Mouse (Mus musculus) liver, adult (tissue): Measurements from ENCODE around the gene Eps8.

Source experiments
- GATA4 ChIP-seq: IDR thresholded peaks from 2 replicates; pipeline ENCODE4 v1.6.1; 2014; ENCODE audit warnings: mild to moderate bottlenecking, low read length; ENCODE audit not compliant: insufficient replicate concordance

The Eps8 gene

GRCm38 (mm10) chr6:137497208-137497835 is 157.4 kb downstream of the Eps8 start:
- TF ChIP-seq GATA4: no peak

DNA sequence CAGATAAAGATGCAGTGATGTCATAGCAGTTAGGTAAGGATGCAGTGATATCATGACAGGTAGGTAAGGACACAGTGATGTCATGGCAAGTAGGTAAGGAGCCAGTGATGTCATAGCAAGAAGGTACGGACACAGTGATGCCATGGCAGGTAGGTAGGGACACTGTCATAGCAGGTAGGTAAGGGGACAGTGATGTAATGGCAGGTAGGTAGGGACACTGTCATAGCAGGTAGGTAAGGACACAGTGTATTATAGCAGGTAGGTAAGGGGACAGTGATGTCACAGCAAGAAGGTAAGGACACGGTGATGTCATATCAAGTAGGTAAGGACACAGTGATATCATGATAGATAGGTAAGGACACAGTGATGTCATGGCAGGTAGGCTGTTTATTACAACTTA is 158.1 kb downstream of the Eps8 start:
- TF ChIP-seq GATA4: no peak

GRCm38 (mm10) chr6:137495233-137495632 is 159.4 kb downstream of the Eps8 start:
- TF ChIP-seq GATA4: no peak

DNA sequence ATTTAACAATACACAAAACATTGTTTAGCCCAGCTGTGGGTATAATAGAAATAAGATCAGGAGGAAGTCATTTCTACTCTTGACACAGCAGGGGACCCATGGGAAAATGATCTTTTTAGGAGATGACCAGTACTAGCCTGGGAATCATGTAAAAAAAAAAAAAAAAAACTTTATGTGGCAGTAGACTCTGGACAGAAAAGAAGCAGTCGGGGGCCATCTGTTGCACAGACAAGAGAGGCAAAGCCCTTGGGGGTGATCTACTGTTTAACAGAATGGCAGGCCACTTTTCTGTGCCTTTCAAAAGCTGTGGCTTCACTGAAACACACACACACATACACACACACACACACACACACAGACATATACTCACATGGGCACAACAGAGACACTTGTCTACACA is 159.9 kb downstream of the Eps8 start:
- TF ChIP-seq GATA4: no peak

- no peak for TF ChIP-seq GATA4
Measured at GRCm38 (mm10) chr6:137494136-137494475, 160.6 kb downstream of the Eps8 start.

DNA sequence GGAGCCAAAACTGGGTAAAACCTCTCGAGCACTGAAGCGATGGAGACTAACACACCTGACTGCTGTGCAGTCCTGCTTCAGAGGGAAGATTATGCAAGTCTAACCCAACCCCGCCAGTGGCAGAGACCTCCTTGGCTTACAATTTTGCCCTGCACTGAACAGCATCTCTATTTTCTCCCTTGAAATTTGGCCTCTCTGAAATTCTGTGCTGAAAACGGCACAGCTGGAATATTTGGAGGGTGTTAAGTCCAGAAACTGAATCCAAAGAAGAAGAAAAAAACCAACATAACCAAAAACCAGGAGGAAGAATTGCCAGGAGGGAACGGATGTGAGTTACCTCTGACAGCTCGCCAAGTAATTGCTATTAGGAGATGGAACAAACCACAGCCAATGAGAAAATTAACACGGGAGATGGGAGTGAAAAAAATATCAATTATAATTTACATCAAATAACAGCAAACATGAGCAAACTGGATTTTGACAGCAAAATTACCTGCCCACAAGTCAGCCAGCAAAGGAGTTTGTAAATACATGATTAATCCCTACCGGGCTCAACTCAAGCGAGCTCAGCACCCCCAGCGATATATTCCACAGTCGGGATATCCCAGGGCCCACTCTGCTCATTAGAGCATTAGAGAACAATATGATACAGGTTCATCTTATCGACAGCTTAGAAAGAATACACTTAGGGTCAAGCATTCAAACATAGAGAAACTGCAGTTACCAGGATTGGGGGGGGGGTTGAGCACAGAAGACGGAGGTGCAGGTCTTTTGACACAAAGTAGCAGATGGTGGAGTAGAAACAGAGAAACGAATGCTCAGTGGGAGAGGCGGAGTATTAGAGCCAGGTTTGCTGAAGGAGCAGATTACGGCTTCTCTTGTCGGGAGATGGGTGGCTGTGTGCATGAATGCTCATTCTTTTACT is 161.2 kb downstream of the Eps8 start:
- TF ChIP-seq GATA4: no peak

GRCm38 (mm10) chr6:137492582-137492981 is 162.1 kb downstream of the Eps8 start:
- no peak for TF ChIP-seq GATA4

DNA sequence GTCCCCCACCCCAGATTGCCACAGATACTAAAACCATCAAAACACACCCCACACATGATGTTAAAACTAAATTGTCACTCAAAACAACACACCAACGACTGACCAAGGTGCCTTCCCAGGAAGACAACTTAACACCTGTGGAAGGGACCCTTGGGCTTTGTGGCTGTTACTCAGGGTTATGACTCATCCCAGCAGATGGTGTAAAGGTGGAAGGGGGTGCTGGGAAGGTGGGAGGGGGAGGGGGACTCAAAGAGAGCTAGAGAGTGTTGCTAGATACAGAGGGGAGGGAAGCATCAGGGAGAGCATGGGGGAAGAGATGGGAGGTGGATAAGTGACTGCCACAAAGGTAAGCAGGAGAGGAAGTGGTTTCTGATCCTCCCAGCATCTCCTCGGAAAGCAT is 163.0 kb downstream of the Eps8 start:
- TF ChIP-seq GATA4: no peak

DNA sequence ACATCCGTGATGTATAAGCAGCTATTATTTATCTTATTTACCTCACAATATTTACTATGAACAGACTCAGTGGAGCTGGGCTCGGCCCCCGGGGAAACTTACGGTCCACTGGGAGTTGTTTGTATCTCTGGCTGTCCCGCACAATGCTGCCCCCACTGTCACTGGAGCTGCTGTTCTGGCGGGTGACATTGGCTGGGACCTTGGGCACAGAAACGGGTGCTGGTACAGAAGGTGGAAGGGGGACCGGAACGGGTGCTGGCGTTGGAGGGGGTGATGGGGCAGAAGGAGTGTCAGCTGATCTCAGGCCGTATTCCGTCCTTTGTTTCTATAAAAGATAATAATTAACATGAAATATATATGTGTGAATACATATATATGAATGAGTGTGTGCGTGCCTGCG is 164.6 kb downstream of the Eps8 start:
- no peak for TF ChIP-seq GATA4

- TF ChIP-seq GATA4: no peak
Measured at GRCm38 (mm10) chr6:137487443-137487842, 167.2 kb downstream of the Eps8 start.

DNA sequence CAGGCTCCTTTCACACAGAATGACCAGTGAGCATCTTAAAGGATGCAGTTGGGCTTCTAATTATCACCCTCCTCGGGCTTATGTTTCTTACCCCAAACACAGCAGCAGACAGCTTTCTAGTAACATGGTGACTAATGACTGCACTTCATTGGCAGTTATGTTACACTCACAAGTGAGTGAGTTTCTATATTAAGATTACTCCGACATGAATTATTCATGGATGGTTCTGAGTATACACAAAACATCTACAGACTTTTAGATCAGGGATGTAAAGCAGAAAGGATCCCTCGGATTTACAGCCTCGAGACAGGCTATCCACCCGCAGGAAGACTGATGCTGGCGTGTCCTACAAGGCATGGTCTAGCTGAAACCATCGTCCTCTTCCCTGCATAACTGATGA is 171.8 kb downstream of the Eps8 start:
- no peak for TF ChIP-seq GATA4

- no peak for TF ChIP-seq GATA4
Measured at GRCm38 (mm10) chr6:137473433-137473832, 181.2 kb downstream of the Eps8 start.

- TF ChIP-seq GATA4: no peak
Measured at GRCm38 (mm10) chr6:137472129-137472528, 182.5 kb downstream of the Eps8 start.

DNA sequence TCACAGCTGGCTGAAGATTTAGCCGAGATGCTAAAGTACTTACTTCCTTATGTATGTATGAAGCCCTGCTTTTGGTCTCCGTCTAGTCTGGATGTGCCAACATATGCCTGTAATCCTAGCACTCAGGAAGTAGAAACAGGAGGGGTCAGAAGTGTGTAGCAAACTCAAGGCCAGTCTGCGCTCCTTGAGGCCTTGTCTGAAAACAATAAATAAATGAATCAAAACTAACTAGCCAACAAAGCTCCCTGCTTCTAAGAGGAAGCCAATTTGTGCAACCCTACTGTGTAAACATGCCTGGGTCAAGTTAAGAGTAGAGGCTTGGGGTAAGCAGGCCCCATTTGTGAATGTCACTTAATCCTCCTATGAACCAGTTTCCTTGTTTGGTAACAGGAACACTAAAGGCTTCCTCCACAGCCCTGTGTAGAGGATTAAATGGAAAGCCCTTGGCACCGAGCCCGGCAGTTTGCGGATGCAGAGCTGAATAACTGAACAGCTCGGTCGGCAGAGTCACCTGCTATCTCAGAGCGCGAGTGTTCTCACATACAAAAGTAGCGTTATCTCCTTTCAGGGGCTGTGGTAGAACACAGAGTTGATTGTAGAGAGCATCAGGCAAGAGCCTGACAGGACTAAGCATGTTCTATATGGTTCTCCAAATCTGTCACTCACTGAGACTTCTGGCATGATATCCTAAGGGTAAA is 183.6 kb downstream of the Eps8 start:
- no peak for TF ChIP-seq GATA4

DNA sequence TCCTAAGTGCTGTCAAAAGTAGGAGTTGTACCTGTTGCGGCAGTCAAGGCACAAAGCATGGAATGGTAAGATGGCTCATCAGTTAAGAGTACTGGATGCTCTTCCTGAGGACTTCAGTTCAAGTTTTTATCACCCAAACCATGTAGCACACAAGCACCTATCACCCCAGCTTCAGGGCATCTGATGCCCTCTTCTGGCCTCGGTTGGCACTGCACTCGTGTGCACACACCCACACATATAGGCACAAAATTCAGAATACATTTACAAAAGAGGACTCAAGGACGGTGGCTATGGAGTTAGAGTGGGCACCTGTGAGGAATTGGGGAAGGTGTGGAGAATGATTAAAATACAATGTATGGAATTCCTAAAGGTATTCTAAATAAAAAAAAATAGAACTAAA is 185.1 kb downstream of the Eps8 start:
- no peak for TF ChIP-seq GATA4

- TF ChIP-seq GATA4: no peak
Measured at GRCm38 (mm10) chr6:137467696-137468095, 187.0 kb downstream of the Eps8 start.
